Mouse (Mus musculus): ENCODE results near the gene Tmem255b. TPM values are rescaled to one million over a fixed set of nuclear protein-coding genes. Genes with fewer than 3 reads are reported as not detected.
A peak's percentile ranks its signal among the peaks of the same experiment; 100 is the strongest.

Gene Tmem255b
- total and polyA plus RNA-seq, 3 experiments: 0.49 to 3.2 (median 1.4) TPM

DNA sequence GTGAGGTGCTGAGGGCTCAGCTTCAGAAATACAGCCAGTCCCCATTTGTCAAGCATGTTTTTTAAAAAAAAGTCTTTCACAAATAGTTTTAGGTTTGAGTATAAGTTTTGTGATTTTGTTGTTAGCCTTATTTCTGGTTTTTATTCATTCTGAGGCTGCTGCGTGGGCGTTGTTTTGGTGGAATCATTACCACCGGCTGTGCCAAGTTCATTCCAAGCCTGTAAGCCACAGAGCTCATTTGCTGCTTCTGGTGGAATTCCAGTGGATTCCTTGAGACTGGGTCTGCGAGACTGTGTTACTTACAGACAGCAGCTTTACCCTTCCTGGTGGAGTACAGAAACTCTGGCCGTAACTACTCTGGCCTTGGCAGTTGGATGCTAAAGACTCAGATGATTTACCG lies 11.5 kb downstream of the Tmem255b start:
- no peak for DNase-seq

DNA sequence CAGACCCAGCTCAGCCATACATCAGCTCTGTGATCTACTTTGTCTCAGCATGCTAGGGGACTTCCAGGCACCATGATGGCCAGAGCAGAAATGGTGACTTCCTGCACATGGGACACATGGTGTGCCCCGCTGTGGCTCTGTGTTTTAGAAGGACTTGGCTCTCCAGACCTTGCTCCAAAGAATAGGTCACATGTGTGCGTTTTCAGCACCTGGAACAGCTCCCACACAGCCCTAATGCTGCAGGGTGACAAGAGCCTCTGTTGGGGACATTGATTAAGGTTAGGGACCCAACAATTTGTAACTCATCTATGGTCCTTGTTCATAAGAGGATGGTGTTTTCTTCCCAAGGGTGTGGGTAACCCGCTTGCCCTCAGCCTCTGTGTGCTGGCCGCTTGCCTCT lies 13.2 kb downstream of the Tmem255b start:
- DNase-seq: peak; percentile 43

DNA sequence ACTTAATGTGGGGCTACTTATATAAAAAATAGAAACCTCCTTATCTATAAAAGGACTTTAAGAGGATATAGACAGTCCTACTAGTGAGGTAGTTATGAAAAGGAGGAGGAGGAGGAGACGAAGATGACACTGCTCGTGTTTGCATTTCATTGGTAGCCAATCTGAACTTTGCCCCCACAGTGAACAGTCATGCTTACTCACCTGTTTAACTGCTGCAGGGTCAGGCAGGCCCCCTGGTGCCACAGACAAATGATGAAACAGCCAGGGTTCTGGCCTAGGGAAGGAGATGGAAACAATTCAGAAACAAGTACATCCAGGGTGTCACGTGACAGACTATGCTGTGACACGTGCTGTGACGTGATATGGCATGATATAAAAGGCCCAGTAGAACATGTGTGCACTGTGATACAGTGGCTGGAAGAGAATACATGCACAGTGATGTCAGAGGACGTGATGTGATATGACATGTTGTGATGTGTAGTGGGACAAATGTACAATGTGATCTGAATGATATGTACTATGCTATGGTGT lies 16.8 kb downstream of the Tmem255b start:
- DNase-seq: no peak

DNA sequence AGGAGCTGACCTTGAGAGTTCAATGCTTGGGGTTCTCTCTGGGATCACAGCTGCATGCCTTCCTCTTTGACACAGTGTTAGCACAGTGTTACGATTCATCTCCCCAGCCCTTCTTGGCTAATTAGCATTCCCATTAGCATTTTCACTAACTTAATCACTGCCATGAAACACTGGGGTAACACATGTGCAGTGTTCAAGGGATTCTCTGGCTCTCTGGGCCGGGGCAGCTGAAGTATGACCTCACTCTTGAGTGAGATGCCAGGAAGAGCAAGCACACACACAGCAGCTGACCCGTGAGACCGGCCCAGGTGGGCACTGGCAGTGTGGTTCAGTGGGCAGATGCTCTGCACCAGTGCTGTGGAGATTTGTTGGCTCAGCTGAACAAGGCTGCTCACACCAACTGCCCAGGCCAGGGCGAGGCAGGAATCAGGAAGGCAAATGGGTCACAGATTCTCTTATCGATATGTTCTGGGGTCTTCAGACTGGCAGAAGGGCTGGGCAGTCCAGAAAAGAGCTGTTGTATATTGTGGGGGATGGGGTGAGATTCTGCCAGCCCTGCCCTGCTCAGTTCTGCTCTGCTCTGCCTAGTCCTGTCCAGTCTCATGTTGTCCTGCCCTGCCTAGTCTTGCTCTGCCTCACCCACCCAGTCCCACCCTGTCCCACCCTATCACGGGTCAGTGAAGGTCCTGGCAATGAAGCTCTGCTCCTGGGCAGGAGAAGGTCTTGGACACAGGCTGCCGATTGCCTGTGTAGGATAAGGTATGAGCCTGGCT lies 19.5 kb downstream of the Tmem255b start:
- DNase-seq: no peak

DNA sequence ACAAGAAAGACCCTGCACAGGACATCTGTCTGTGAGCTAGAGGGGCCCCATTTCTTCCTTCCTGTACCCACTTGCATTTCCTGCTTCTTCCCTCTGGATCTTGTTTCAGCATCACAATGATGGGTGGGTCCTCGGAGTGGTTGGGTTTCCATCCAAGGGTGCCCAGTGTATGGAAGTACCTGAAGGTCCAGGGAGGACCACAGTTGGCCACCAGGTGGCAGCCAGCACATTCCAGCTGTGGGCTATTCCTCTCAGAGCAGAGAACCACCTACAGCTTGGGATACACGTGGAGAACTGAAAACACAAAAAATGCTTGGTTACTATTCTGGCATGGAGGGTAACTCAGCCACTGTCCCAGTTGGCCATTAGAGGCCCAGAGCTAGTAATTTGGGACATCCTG lies 20.3 kb downstream of the Tmem255b start:
- DNase-seq: peak; percentile 78

DNA sequence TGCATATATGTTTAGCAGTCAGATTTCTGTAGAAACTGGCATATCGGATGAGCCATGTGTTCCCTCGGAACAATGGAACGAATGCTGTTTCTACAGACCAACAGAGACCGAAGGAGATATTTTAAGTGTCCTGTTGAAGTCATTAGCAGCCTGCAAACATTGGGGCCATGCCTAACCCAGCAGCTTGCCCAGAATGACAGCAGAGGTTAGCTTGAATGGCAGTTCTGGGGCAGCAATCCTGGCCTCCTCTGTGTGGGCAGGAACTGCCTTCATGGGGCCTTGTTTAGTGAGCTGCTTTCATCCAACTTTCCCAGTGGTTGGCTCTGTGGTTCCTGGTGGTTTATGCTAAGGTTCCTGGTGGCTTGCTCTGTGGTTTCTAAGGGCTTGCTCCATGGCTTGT lies 24.4 kb downstream of the Tmem255b start:
- no peak for DNase-seq

DNA sequence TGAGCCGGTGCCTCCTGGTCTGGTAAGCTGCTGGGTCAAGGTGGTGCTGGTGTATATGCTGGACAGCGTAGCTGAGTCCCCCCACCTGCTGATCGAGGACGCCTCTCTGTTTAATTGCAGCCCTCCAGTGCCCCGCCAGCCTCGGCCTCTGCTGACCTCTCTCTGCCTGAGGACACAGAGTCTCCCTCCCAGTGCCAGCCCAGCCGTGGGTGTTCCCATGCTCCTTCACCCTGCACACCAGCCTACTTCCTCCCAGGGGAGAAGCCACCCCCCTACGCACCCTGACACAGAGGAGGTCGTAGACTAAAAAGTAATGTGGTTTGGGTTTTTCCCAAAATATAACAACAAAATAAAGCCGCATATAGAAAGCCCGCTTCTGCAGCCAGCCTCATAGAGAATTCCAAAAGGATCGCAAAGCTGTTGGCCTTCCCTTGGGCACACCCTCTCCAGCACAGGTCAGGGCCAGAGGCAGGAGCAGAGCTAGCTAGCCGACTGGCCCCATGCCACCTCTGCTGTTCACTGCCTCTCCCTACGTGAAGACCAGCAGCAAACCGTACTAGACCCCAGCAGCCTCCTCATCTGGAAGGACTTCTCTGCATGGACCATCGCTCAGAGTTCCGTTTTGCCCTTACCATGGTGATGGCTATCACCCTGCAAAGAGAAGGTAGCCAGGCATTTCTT lies 26.2 kb downstream of the Tmem255b start:
- peak; percentile 81 for DNase-seq

DNA sequence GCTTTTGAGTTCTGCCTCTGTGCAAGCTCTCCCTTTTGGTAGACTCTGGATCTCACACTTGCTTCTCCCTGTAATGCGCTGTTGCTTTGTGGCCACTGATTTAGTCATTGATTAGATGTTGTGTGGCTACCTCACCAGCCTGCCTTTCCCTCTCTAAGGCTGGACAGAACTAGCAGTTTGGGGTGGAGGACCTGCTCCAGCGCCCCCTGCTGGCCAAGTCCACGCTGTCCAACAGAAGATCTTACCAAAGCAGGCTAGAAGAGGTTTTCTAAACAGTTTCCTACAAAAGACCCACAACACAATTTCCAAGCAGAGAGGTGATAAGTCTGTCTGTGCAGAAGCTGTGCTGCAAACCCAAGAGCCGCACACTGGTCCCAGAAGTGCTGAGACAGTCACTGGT lies 26.9 kb downstream of the Tmem255b start:
- peak; percentile 83 for DNase-seq

DNA sequence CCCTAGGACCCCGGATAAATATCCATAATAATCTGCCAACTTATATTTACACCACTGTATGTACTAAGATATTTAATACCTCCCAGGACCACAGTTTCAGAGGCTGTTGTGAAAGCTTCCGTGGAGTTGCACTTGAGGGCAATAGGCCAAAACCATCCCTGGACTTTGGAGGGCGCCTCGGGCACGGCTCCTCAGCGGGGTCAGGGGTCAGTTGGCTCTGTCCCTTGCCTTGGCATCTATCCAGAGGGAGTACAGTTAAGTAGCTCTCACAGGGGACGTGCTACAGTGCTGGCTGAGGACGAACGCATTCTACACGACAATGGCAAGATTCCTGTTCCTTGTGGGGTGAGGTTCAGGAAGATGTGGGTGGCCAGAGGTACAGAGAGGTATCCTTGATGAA lies 27.4 kb downstream of the Tmem255b start:
- peak; percentile 90 for DNase-seq

DNA sequence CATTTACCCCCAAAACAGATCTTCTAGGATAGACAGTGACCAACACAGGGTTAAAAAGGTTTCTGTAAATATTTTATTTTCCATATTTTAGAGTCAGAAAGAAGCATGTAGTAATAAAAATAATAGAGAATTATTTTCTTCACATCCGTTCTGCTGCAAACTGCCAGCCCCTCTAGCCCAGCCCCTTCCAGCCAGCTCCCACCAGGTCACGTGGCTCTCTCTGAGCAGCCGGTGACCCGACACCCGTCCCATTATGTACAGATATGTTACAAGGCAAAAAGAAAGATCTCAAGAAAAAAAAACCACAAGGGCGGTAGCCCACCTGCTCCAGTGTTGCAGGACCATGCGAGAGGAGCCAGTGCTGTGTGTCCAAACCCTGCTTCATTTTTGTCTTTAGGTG lies 30.3 kb downstream of the Tmem255b start:
- no peak for DNase-seq

DNA sequence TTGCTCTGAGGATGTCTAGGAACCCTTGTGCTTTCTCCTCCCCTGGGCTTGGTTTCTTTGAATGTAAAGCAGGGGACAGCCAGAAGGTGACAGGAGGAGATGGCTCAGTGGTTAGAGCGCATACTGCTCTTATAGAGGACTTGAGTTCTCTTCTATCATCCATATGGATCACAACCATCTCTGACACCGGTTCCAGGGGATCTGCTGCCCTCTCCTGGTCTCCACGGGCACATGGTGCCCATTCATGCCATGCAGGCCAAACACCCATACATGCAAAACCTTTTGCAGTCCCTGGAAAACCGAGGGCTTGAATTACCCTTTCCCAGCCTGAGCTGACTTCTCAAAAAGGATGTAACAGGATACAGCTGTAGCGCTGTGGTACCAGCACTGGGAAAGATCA lies 32.0 kb downstream of the Tmem255b start:
- no peak for DNase-seq

DNA sequence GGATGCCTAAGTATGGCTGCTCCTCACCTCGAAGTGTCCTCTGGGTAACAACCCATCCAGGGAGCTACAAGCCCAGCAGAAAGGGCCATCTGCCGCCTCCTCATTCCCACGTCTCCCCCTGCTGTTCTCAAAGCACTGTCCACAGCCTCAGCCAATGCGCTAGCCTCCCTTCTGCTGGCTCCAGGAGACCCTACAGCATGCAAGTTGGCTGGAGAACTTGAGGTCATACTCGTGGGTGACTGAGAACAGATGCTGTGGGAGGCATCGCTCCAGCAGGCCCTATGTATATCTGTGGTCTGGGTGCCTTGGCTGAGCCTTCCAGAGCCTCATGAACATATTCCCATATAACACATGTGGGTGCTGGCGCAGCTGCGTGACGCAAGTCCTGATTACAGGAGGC lies 33.7 kb downstream of the Tmem255b start:
- DNase-seq: no peak

DNA sequence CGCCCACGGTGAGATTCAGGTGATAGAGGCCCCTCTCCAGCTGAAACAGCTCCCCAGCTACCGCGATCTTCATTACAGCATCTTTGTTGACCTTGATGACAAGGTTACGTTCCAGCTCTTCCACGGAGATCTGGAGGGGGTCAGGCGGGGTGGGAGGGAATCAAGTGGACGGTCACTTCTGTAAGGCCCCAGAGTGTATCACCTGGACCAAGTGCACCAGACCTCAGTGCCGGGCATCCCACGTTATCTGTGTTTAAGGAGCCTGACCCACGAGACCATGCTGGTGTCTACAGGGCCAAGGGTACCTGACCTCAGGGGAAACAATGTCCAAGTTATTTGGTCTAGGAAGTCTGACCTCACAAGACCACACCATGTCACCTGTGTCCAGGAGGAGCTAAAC lies 36.5 kb downstream of the Tmem255b start:
- DNase-seq: no peak

DNA sequence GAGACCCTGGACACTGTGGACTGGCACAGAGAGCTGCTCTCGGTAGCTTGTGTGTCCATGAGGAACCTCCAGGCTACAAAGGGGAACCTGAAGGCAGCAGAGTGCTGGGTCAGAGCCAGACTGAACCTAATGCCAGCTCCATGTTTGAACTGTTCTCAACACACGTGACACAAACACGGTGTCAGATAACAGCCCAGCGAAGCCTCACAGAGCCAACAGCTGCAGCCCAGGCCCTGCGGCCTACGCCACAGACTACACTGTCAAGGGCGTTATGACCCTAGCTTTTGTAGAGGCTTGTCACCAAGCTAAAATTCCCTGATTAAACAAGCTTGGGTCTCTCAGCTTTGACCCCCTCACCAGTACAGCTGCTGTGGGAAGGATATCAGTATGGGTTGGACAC lies 37.3 kb downstream of the Tmem255b start:
- DNase-seq: peak; percentile 32

DNA sequence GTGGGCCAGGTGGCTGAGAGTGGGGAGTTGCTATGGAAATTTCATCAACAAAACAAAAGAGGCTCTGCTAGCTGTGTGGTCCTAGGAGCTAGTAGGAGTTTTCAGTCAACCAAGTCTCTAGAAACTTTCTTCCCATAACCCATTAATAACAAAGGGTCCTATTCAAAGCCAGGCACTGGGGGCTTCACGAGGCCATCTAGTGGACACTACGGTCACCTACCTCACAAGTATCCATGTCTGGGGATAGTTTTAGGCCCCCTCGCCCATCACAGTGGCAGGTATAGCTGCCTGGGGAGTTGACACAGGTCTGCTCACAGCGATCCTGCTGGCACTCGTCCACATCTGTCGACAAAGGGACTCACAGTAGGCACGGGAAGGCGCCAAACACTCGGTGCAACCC lies 40.9 kb downstream of the Tmem255b start:
- no peak for DNase-seq

DNA sequence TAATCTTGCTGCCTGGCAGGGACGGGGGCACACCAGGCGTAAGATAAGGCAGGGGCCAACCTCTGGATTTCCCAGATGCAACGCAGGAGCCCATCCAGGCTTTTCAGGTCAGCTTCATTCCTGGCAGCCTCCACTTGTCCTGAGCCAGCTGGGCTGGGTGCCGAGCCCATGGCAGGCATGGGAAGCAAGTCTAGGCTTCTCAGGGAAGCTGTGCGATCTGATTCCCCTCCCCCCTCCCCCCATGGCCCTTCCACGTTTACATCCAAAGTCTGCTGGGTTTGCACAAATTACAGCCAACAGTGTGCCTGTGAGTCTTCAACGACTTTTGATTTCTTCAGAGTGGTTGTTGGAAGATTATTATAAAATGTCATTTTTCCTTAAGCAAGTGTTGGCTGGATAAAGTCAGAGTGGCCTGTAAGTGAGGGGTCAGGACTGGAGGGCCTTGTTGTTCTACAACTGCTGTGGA lies 46.1 kb downstream of the Tmem255b start:
- peak; percentile 55 for DNase-seq

DNA sequence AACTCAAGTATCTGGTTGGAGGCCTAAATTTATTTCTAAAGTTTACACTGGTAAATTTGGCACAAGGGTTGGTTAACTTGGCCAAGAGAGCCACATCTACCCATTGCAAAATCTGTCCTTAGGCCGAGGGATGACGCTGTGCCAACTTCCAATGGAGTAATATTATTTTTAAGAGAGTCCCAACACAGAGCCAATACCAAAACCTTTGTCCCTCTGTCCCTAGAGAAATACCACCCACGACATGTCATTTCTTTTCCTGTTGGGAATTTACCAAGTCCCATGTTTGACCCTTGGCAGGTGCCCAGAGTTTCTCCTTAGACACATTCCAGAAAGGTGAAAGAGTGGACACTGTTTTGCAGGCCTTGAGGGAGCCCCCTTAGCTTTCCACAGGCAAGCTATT lies 46.6 kb downstream of the Tmem255b start:
- peak; percentile 69 for DNase-seq

DNA sequence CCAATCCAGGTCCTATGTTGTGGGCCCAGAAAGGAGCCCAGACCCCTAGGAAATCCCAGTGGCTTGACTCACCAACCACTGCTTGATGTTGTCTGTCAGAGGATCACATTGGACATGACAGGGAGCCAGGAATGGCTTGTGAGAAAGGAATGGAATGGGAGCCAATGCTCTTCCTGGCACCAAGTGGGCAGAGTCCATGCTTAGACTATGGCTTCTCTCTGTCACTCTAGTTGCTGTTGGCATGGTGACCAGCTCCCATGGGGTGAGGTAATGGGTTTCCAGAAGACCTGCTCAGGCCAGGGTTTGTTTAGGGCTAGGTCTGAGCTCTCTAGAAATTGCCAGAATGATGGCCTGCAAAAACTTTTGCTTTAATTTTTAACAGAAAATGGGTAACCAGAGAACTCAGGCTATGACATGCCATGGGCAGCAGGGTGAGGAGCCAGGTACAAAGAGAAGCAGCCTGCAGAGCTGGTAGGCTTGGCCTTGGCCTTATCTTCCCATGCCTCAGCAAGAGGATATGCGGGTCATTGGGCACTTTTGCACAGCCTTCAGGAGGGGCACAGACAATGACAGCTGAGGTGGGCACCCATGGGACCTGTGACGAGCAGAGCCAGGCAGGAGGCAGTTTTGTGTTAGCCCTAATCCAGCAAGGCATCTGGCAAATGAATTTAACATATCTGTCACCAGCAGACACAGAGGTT lies 47.3 kb downstream of the Tmem255b start:
- peak; percentile 72 for DNase-seq

DNA sequence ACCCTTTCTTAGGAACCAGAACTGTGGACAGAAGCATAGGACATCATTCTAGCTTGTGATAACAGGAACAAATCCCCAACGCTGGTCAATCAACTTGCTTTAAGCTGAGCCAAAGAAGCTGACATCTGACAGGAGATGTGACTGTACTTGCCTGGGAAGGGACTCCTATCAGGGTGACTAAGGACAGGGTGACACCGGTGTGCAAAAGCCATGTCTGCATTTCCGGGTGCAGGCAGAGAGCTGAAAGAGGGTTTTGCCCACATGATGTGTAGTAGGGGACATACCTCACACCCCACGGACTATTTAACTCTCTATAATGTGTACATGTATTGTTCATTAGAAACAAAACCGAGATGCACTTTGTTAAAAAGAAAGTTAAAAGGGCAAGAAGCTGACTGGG lies 48.2 kb downstream of the Tmem255b start:
- no peak for DNase-seq

DNA sequence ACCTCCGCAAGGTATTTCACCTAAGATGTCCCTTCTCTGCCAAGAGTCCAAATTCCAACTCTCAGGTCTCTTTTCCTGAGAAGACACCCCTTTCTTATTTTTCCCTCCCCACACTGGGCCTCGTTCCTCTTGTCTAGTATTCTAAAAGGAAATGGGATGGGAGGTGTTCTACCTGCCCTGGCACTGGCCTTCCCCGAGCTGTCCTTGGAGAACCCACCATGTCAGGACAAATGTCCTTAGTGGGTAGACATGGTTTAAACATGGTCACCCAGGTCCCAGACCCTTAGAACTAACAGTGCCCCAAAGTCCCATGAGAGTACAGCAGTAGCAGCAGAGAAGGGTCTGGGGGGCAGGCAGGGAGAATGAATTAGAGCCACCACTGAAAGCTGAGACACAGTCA lies 54.4 kb downstream of the Tmem255b start:
- no peak for DNase-seq

DNA sequence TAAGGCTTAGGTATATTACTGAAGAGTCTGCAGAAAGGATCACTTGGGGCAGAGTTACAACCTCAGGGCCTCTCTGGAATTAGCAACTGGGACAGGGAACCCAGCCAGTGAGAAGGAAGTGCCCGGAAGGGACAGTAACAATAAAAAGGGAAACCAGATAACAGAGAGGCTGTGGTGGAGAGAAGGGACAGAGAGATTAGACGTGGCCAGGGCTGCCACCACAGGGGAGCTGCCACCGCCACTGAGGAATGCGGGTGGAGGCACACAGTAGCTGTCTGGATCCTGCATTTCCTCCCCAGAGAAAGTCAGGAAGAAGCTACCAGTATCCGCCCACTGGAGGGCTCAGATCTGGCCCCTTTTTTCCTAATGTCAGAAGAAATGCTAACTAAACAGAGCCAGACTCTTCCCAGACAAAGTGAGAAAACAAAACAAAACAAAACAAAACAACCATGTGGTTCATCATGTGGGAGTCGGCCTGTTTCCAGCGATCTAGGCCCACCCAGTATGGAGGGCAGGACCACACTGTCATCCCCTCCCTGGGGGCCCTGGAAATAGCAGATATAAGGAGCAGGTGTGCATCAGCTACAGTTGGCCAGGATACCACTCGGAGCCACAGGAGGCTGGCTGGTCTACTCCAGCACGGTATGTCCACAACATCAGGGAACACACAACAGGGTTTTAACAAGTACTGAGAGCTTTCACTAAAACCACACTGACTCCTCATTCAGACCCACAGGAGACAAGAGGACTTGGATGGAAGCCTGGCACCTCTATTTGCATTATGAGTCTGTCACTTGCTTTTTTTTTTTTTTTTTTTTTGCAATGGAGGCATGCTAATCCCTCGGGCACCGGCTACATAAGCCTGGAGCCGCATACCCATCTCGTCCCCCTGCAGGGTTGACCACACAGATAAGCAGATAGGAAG lies 55.3 kb downstream of the Tmem255b start:
- peak; percentile 28 for DNase-seq

Data from adrenal gland, adult 2 months (tissue).